Mouse (Mus musculus): ENCODE data around the gene Gm21958.

- TF ChIP-seq POLR2A (IDR thresholded peaks at IDR 0.05; ENCODE audit: insufficient read depth, low read depth, low read length) (peak; percentile 57), CTCF (IDR thresholded peaks at IDR 0.05) (peak; percentile 83), EP300 (IDR thresholded peaks at IDR 0.05; ENCODE audit: insufficient read depth, low read depth, low read length) (no peak)
Measured at GRCm38 (mm10) chr3:54735247-54736046, 21.3 kb upstream of the Gm21958 start, which contains the start of the genes Exosc8 and Alg5.
